Mouse (Mus musculus) heart, embryonic 16.5 days (tissue): Measurements from ENCODE around the gene Cnpy3. TPM values are rescaled to one million over a fixed set of nuclear protein-coding genes. Genes with fewer than 3 reads are reported as not detected.

ENCODE experiments used
- ATAC-seq: fragments of 200-750 bp; cut with Nextera tagmentation; replicated peaks from 2 replicates; pipeline ENCODE4 v1.8.0; 2017; ENCODE audit warnings: moderate number of reproducible peaks; ENCODE audit not compliant: insufficient read depth, low FRiP score; ENCODE audit errors: extremely low read depth
- H3K27ac ChIP-seq: fragments of 300-500 bp; sonication (generic); 2 replicates; pipeline ENCODE4 v1.5.1; 2014; ENCODE audit warnings: mild to moderate bottlenecking, low read length, control low read depth, moderate library complexity
- H3K27me3 ChIP-seq: fragments of 300-500 bp; sonication (generic); 2 replicates; pipeline ENCODE4 v1.6.1; 2014; ENCODE audit warnings: low read length, mixed read lengths; ENCODE audit not compliant: control insufficient read depth, insufficient read depth
- H3K36me3 ChIP-seq: fragments of 300-500 bp; sonication (generic); 2 replicates; pipeline ENCODE4 v1.6.1; 2014; ENCODE audit not compliant: control insufficient read depth, insufficient read depth
- H3K4me1 ChIP-seq: fragments of 300-500 bp; sonication (generic); 2 replicates; pipeline ENCODE4 v1.6.1; 2014; ENCODE audit warnings: low read length, mixed read lengths; ENCODE audit not compliant: control insufficient read depth, insufficient read depth
- H3K4me2 ChIP-seq: fragments of 300-500 bp; sonication (generic); 2 replicates; pipeline ENCODE4 v1.6.1; 2014; ENCODE audit warnings: low read depth, mild to moderate bottlenecking, control low read depth, low read length
- H3K4me3 ChIP-seq: fragments of 300-500 bp; sonication (generic); 2 replicates; pipeline ENCODE4 v1.5.1; 2014; ENCODE audit warnings: mild to moderate bottlenecking, control low read depth, low read length
- H3K9ac ChIP-seq: fragments of 300-500 bp; sonication (generic); 2 replicates; pipeline ENCODE4 v1.6.1; 2014; ENCODE audit warnings: low read length, control low read depth
- H3K9me3 ChIP-seq: fragments of 300-500 bp; sonication (generic); replicated peaks from 2 replicates; pipeline ENCODE4 v1.6.1; 2016; ENCODE audit warnings: low read length; ENCODE audit not compliant: control insufficient read depth
- WGBS: fragments of 180-500 bp; shearing (Covaris S2); extraction: QIAGEN DNeasy Blood & Tissue Kit; methylation state at CpG from one replicate; pipeline ENCODE4 v1.1.7; 2014; 5-methylcytosine and 5-hydroxymethylcytosine counted together
- polyA plus RNA-seq: library from polyadenylated mRNA; unstranded; fragments of >200 nt; fragmentation: Nextera tagmentation; extraction: Ambion mirVana; gene quantifications from 2 replicates; pipeline ENCODE4 v1.2.1, GENCODE M21; 2015

The Cnpy3 gene
- polyA plus RNA-seq, 1 experiment from 2014 or later = 50.6 TPM

DNA sequence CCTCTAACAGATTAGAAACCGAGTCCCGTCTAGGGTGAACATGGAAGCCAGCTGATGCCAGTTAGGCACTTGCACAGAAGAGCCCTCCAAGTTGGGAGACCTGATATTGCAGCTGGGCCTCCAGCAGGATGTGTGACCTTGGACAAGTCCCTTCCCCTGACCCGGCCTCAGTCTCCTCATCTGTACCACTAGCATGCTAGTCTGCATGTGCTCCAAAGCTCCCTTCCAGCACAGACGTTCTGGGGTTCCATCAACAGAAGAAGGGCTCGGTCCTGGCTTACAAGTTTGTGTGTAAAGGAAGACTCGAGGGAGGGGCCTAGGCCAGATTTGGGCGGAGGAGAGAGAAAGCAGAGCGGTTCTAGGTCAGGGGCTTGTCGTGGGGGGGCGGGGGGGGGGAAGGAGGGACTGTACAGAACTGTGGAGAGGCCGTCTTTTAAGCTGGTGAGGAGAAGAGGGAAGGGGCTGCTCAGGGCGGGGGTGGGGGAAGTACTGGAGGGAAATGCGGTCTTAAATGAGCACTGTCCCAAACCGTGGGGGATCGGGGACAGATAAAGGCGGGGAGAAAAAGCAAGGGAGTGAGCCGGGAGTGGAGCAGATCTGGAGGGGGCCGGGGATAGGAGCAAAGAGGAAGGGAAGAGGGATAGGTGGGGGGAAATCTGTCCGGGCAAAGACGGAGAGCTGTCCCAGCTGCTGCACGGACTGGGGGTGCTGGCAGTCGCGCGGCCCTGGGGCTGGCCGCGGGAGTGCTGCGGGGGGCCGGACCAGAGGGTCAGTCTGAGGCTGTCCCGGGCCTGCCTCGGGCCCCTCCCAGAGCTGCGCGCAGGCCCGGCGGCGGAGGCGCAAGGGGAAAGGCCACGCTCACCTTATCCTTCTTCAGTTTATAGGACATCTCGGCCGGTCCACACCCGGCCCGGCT is 47.8 kb downstream of the Cnpy3 start:
- Histone ChIP-seq H3K9me3 (no peaks in the 10 kb centered on the region), H3K36me3 (no peaks in the 10 kb centered on the region), H3K4me1 (peaks cover 24% of the 10 kb centered on the region), H3K4me3 (peak overlapping the region; percentile 88), H3K27ac (peak overlapping the region; percentile 92), H3K9ac (peak overlapping the region; percentile 91), H3K27me3 (no peaks in the 10 kb centered on the region), H3K4me2 (peak overlapping the region; percentile 65)
- WGBS = 3% methylated on average over 38 of the region's 41 CpGs
- ATAC-seq = peak; percentile 76

DNA sequence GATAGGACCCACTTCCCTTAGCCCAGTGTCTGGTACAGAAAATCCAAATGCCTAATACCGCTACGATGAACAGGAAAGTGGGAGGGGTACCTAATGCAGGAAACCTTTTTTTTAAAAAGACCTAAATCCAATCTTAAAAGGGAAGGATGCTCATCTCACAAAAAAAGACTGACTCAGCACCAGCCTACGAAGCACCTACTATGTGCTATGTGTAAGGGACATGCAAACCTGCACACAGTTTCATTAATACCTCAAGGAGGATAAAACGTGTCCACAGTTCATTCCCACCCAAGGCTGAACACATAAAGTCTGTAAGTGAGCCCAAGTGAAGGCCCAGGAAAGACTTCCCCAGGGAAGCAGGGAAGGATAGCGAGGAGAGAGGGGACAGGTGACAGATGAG is 49.5 kb downstream of the Cnpy3 start:
- H3K4me1 ChIP-seq = peaks cover 29% of the 10 kb centered on the region
- no peak overlapping the region for H3K9ac ChIP-seq
- H3K4me3 ChIP-seq = no peak overlapping the region
- H3K27me3 ChIP-seq = no peaks in the 10 kb centered on the region
- H3K36me3 ChIP-seq = no peaks in the 10 kb centered on the region
- 89% methylated on average over 5 of the region's 5 CpGs for WGBS
- no peaks in the 10 kb centered on the region for H3K9me3 ChIP-seq
- no peak for ATAC-seq
- no peak overlapping the region for H3K4me2 ChIP-seq
- no peak overlapping the region for H3K27ac ChIP-seq

DNA sequence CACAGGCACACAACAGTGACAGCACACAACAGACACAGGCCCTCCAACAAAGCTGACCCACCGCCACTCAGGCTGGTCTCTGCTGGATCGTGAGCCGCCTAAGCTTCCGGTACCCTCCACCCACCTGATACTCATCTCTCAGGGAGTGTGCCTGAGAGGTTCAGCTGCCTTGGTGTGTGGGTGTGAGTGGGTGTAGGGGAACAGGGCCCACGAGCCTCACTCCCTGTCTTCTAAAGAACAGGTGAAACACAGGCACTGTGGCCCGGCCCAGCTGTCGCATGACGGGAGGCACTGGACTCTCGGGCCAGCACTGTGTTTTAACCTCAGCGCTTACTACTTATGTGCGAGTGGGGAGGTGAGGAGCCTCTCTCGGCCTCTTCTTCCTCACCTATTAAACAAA is 49.9 kb downstream of the Cnpy3 start:
- H3K27me3 ChIP-seq = no peaks in the 10 kb centered on the region
- no peaks in the 10 kb centered on the region for H3K9me3 ChIP-seq
- H3K4me1 ChIP-seq = peaks cover 29% of the 10 kb centered on the region
- H3K27ac ChIP-seq = no peak overlapping the region
- H3K9ac ChIP-seq = no peak overlapping the region
- H3K4me3 ChIP-seq = no peak overlapping the region
- WGBS = 85% methylated on average over 12 of the region's 12 CpGs
- H3K4me2 ChIP-seq = no peak overlapping the region
- no peaks in the 10 kb centered on the region for H3K36me3 ChIP-seq
- no peak for ATAC-seq

DNA sequence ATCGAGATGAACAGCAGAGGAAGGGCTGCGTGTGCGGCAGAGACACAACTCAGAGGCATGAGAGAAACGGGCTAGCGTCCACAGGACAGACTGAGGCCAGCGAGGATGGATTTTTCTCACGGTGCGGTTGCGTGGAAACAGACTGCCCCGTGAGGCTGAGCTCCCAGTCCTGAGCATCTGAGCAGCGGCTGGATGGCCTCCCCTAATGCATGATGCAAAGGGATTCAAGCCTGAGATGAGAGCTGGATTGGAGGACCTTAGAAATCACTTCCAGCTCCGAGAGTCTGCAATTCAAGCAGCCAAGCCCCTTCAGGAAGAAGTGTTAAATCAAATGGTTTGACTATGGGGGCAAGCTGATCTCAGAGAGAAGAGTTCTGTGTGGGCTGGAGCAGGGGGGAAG is 50.5 kb downstream of the Cnpy3 start:
- Histone ChIP-seq H3K4me3 (no peak overlapping the region), H3K9ac (no peak overlapping the region), H3K36me3 (no peaks in the 10 kb centered on the region), H3K9me3 (no peaks in the 10 kb centered on the region), H3K4me1 (peaks cover 29% of the 10 kb centered on the region), H3K27me3 (no peaks in the 10 kb centered on the region), H3K27ac (no peak overlapping the region), H3K4me2 (no peak overlapping the region)
- no peak for ATAC-seq
- 80% methylated on average over 12 of the region's 12 CpGs for WGBS

DNA sequence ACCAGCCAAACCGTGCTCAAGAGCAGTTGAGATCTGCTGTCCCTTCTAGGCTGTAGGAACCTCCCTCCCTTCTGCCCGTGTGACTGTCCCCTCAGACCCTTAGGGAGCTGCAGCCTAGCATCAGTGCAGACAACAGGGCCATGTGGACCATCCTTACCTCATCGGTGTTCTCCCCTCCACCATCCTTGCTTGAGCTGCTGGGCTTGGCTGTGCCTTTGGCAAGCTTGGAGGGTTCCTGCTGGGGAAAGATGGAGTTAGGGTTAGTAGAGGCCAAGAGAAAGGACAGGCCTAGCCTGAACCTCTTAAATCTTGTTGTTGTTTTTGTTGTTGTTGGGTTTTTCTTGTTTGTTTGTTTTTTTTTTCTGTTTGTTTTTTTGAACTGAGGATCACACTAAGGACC is 52.1 kb downstream of the Cnpy3 start:
- H3K4me2 ChIP-seq = no peak overlapping the region
- no peak for ATAC-seq
- no peaks in the 10 kb centered on the region for H3K9me3 ChIP-seq
- no peak overlapping the region for H3K4me3 ChIP-seq
- 91% methylated on average over 3 of the region's 3 CpGs for WGBS
- no peak overlapping the region for H3K9ac ChIP-seq
- H3K36me3 ChIP-seq = 0 out of 2 replicates have a peak, but pooled peaks cover 3% of the 10 kb centered on the region
- H3K27me3 ChIP-seq = no peaks in the 10 kb centered on the region
- no peak overlapping the region for H3K27ac ChIP-seq
- H3K4me1 ChIP-seq = peaks cover 24% of the 10 kb centered on the region

DNA sequence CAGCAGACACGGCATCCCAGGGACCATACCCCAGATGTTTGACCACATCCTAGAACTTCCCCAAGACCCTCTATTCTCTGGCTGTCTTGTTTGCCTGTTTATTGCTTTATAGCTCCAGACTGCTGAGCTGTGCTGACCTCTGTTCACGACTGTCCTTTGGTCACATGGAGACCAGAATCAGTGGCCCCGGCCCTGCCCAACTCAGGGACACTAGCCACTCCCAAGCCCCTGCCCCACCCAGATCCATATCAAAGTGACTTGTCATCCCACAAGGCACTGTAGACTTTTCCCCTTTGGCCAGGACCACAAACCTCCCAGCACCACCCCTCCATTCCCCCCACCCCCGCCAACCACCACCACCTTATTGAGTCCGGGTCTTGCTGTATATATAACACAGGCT is 52.8 kb downstream of the Cnpy3 start:
- Histone ChIP-seq H3K4me3 (no peak overlapping the region), H3K27ac (no peak overlapping the region), H3K36me3 (0 out of 2 replicates have a peak, but pooled peaks cover 3% of the 10 kb centered on the region), H3K9me3 (no peaks in the 10 kb centered on the region), H3K27me3 (no peaks in the 10 kb centered on the region), H3K4me1 (peaks cover 24% of the 10 kb centered on the region), H3K9ac (no peak overlapping the region), H3K4me2 (no peak overlapping the region)
- ATAC-seq = no peak
- 75% methylated on average over 5 of the region's 5 CpGs for WGBS

DNA sequence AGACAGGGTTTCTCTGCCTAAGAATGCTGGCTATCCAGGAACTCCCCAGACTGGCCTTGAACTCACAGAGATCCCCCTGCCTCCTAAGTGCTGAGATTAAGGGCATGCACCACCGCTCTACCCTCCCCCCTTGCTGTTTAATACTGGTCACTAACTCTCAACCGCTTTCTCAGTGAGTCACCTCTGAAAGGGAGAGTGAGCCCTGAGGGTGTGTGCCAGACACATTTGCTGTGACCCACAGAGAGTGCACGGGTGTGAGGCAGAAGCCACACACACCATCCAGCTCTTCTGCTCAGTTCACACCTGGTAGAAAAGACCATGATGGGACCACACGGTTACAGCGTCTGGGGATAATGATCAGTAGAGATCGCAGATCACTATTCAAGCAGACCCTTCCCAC is 53.5 kb downstream of the Cnpy3 start:
- ATAC-seq = no peak
- 0 out of 2 replicates have a peak, but pooled peaks cover 3% of the 10 kb centered on the region for H3K36me3 ChIP-seq
- no peak overlapping the region for H3K9ac ChIP-seq
- H3K4me1 ChIP-seq = peaks cover 18% of the 10 kb centered on the region
- H3K27me3 ChIP-seq = no peaks in the 10 kb centered on the region
- no peaks in the 10 kb centered on the region for H3K9me3 ChIP-seq
- H3K27ac ChIP-seq = no peak overlapping the region
- no peak overlapping the region for H3K4me2 ChIP-seq
- WGBS = 84% methylated on average over 6 of the region's 6 CpGs
- no peak overlapping the region for H3K4me3 ChIP-seq

DNA sequence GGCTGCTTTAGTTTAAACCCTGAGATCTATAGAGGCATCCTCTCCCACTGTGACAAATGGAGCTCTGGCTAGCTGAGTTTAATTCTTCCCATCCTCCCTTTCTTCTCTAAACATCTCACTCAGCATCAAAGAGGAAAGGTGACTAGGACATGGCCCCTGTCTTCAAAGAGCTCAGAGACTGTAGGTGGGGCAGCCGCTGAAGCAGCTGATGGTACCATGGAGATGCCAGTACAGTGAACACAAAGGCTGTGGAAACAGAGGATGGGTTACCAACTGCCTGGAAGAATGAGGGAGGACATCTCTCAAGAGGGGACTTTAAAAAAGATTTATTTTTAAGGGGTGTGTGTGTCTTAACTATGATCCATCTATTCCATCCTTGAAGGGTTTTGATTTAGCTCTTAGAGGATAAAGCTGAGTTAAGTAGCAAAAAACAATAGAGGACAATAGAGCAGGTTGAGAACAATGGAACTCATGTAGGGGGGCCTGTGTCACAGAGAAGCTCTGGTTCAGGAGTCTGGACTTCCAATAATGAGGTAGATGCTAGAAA is 57.4 kb downstream of the Cnpy3 start:
- ATAC-seq = no peak
- H3K9ac ChIP-seq = no peak overlapping the region
- H3K36me3 ChIP-seq = 0 out of 2 replicates have a peak, but pooled peaks cover 3% of the 10 kb centered on the region
- H3K27me3 ChIP-seq = no peaks in the 10 kb centered on the region
- no peak overlapping the region for H3K4me3 ChIP-seq
- H3K9me3 ChIP-seq = no peaks in the 10 kb centered on the region
- H3K4me2 ChIP-seq = no peak overlapping the region
- H3K27ac ChIP-seq = no peak overlapping the region
- WGBS = 85% methylated on average over 1 of the region's 1 CpGs
- peaks cover 5% of the 10 kb centered on the region; the same call in 1 of the 2 replicates for H3K4me1 ChIP-seq

DNA sequence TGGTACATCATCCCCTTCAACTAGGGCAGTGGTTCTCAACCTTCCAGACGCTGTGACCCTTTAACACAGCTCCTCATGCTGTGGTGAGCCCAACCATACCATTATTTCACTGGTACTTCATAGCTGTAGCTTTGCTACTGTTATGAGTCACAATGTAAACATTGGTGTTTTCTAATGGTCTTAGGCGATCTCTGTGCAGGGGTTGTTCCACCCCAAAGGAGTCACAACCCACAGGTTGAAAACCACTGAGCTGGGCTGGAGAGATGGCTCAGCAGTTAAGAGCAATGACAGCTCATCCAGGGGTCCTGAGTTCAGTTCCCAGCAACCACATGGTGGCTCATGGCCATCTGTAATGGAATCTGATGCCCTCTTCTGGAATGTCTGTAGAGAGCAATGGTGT is 60.6 kb downstream of the Cnpy3 start:
- H3K9me3 ChIP-seq = no peaks in the 10 kb centered on the region
- no peaks in the 10 kb centered on the region for H3K4me1 ChIP-seq
- no peak for ATAC-seq
- H3K27me3 ChIP-seq = no peaks in the 10 kb centered on the region
- H3K9ac ChIP-seq = no peak overlapping the region
- H3K4me2 ChIP-seq = no peak overlapping the region
- H3K27ac ChIP-seq = no peak overlapping the region
- WGBS = 91% methylated on average over 2 of the region's 2 CpGs
- H3K36me3 ChIP-seq = peaks cover 13% of the 10 kb centered on the region; the same call in 1 of the 2 replicates
- no peak overlapping the region for H3K4me3 ChIP-seq
